Mouse (Mus musculus) Patski (cell line): ENCODE measurements around the gene Itm2c. TPM values are rescaled to one million over a fixed set of nuclear protein-coding genes. Genes with fewer than 3 reads are reported as not detected.

Experiments used
- ATAC-seq: fragments of 100-300 bp; one replicate; pipeline ENCODE4 v1.8.0; 2021
- CTCF ChIA-PET: fragments of 350-600 bp; sonication (Branson Sonifier 250); formaldehyde crosslinking; loops from one replicate; lab custom pipeline; 2022; ENCODE audit warnings: inconsistent platforms; lab: Charles Lee
- POLR2A ChIA-PET: fragments of 350-600 bp; sonication (Branson Sonifier 250); formaldehyde crosslinking; loops from one replicate; lab custom pipeline; 2022; ENCODE audit warnings: antibody characterized with exemption, inconsistent platforms; lab: Charles Lee
- DNase-seq: peaks from one replicate; pipeline ENCODE4 v3.0.0-alpha.2; 2011; ENCODE audit warnings: low read depth, low spot score
- H3K27me3 ChIP-seq: fragments of 371-371 bp; one replicate; pipeline ENCODE4 v1.5.1; 2021
- CTCF ChIP-seq: fragments of 100-300 bp; IDR thresholded peaks from one replicate; pipeline ENCODE4 v1.5.1; 2021
- in situ Hi-C: fragments of 300-500 bp; cut with MboI; formaldehyde crosslinking; loops from 3 replicates; pipeline ENCODE4 v1.11.1; 2018; ENCODE audit warnings: low pct_unique_long_range_greater_than_20kb, mixed read lengths
- polyA plus RNA-seq: library from polyadenylated mRNA; unstranded; gene quantifications from one replicate; pipeline ENCODE4 v1.2.3, GENCODE M21; 2021

The Itm2c gene
- polyA plus RNA-seq, 1 experiment from 2014 or later = 229 TPM

GRCm38 (mm10) chr1:85957942-85958619, 64.0 kb downstream of the Itm2c start:
- no peak for ATAC-seq

More at GRCm38 (mm10) chr1:85957942-85958619, 64.0 kb downstream of the Itm2c start:
- ChIA-PET POLR2A (no interaction called here), CTCF (no interaction called here)
- no peak for TF ChIP-seq CTCF
- in situ Hi-C loops = no loop called here
- no peak for DNase-seq
- H3K27me3 ChIP-seq = peaks cover 16% of the 10 kb centered on the region

Other genes starting within 250 kb of the Itm2c start
- 0.19 TPM for gene Sp100, start 244.3 kb upstream of the Itm2c start, polyA plus RNA-seq
- gene A630001G21Rik, start 115.6 kb upstream of the Itm2c start, polyA plus RNA-seq = 0.36 TPM
- gene Cab39, start 100.8 kb upstream of the Itm2c start, polyA plus RNA-seq = 74.3 TPM
- gene 4933407L21Rik, start 34.2 kb downstream of the Itm2c start, polyA plus RNA-seq = 0.09 TPM
- not detected for gene Gpr55, start 66.7 kb downstream of the Itm2c start, polyA plus RNA-seq
- not detected for gene Spata3, start 122.5 kb downstream of the Itm2c start, polyA plus RNA-seq
- not detected for gene 2810459M11Rik, start 151.6 kb downstream of the Itm2c start, polyA plus RNA-seq
- 165 TPM for gene Psmd1, start 170.1 kb downstream of the Itm2c start, polyA plus RNA-seq
- gene Htr2b, start 217.7 kb downstream of the Itm2c start, polyA plus RNA-seq = 0.09 TPM
- gene Gm21972, start 239.4 kb downstream of the Itm2c start, polyA plus RNA-seq = 18.1 TPM